Mouse (Mus musculus): ENCODE measurements at regions not wholly inside any gene's neighbourhood (a gene's known extent, or its start where the extent isn't known, plus 50 kb on each side); places are given as distances from the start of the nearest gene placed in this dataset.
A peak's percentile ranks its signal among the peaks of the same experiment; 100 is the strongest.

GRCm38 (mm10) chr16:85677027-85677426, 123.8 kb upstream of the Cyyr1 start:
- H3K9me3 ChIP-seq, result no peaks in the 10 kb centered on the region
- H3K9ac ChIP-seq, result no peak overlapping the region
- peak; percentile 73; the same call in 1 of the 2 replicates for ATAC-seq (ENCODE audit: borderline replicate concordance, extremely low read depth, low FRiP score, low TSS enrichment)
- H3K4me1 ChIP-seq, result peaks cover 13% of the 10 kb centered on the region; the same call in 1 of the 2 replicates
- H3K4me2 ChIP-seq, result no peak overlapping the region; the same call in 1 of the 2 replicates
- no peak overlapping the region for H3K27ac ChIP-seq
- H3K27me3 ChIP-seq, result no peaks in the 10 kb centered on the region
- H3K36me3 ChIP-seq, result no peaks in the 10 kb centered on the region
- WGBS, result 23% methylated on average over 9 of the region's 9 CpGs
- H3K4me3 ChIP-seq, result no peak overlapping the region

GRCm38 (mm10) chr16:85668767-85669166, 115.6 kb upstream of the Cyyr1 start:
- ATAC-seq (ENCODE audit: borderline replicate concordance, extremely low read depth, low FRiP score, low TSS enrichment), result no peak
- no peak overlapping the region for H3K4me3 ChIP-seq
- 79% methylated on average over 5 of the region's 5 CpGs for WGBS
- no peak overlapping the region for H3K27ac ChIP-seq
- H3K9ac ChIP-seq, result no peak overlapping the region
- H3K27me3 ChIP-seq, result no peaks in the 10 kb centered on the region
- no peaks in the 10 kb centered on the region for H3K9me3 ChIP-seq
- no peak overlapping the region for H3K4me2 ChIP-seq
- no peaks in the 10 kb centered on the region for H3K4me1 ChIP-seq
- no peaks in the 10 kb centered on the region for H3K36me3 ChIP-seq

DNA sequence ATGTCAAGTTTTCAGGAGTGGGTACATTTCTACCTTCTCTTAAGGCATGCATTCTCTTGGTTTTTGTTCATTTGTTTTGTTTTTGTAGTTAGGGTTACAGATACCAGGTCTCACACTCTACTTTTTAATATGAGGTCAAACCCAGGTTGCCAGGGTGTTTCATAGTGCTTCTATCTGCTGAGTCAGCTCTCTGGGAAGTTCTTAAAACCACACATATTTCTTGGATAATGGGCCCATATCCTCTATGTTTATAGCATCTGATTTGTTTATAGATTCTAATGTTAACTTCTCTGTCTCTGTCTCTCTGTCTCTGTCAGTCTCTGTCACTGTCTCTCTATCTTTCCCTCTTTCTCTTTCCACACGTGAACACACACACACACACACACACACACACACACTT, 114.6 kb upstream of the Cyyr1 start:
- no peak overlapping the region for H3K27ac ChIP-seq
- ATAC-seq (ENCODE audit: borderline replicate concordance, extremely low read depth, low FRiP score, low TSS enrichment), result no peak
- no peak overlapping the region for H3K9ac ChIP-seq
- H3K4me2 ChIP-seq, result no peak overlapping the region
- no peaks in the 10 kb centered on the region for H3K36me3 ChIP-seq
- WGBS, result 64% methylated on average over 1 of the region's 1 CpGs
- H3K4me1 ChIP-seq, result no peaks in the 10 kb centered on the region
- H3K27me3 ChIP-seq, result no peaks in the 10 kb centered on the region
- H3K9me3 ChIP-seq, result no peaks in the 10 kb centered on the region
- H3K4me3 ChIP-seq, result no peak overlapping the region

GRCm38 (mm10) chr16:85649516-85649915, 96.3 kb upstream of the Cyyr1 start:
- H3K9me3 ChIP-seq, result no peaks in the 10 kb centered on the region
- H3K36me3 ChIP-seq, result no peaks in the 10 kb centered on the region
- no peak for ATAC-seq (ENCODE audit: borderline replicate concordance, extremely low read depth, low FRiP score, low TSS enrichment)
- WGBS, result 90% methylated on average over 1 of the region's 1 CpGs
- no peaks in the 10 kb centered on the region for H3K27me3 ChIP-seq
- H3K27ac ChIP-seq, result no peak overlapping the region
- no peak overlapping the region for H3K9ac ChIP-seq
- no peak overlapping the region for H3K4me3 ChIP-seq
- H3K4me2 ChIP-seq, result no peak overlapping the region
- H3K4me1 ChIP-seq, result no peaks in the 10 kb centered on the region

DNA sequence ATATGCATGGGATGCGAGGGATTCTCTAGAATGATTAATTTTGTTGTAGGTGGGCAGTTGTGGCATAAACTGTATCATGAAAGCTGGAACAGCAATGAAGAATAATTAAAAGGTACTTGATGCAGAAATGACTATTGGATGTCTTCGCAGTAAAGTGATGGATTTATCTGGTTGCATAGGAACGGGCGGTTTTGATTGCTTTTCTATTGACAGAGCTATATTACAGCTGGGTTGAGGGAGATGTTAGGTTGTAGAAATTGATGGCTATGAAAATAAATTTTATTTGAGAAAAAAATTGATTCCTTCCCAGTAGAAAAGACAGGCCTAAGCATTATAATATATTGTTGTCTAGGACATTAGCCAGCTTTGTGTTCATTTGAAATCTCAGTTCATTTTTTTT, 87.8 kb upstream of the Cyyr1 start:
- Histone ChIP-seq H3K27ac (no peak overlapping the region), H3K4me3 (no peak overlapping the region), H3K4me2 (no peak overlapping the region), H3K36me3 (no peaks in the 10 kb centered on the region), H3K9me3 (no peaks in the 10 kb centered on the region), H3K27me3 (no peaks in the 10 kb centered on the region), H3K9ac (no peak overlapping the region), H3K4me1 (no peaks in the 10 kb centered on the region)
- no peak for ATAC-seq (ENCODE audit: borderline replicate concordance, extremely low read depth, low FRiP score, low TSS enrichment)
- WGBS, result 83% methylated on average over 4 of the region's 4 CpGs

DNA sequence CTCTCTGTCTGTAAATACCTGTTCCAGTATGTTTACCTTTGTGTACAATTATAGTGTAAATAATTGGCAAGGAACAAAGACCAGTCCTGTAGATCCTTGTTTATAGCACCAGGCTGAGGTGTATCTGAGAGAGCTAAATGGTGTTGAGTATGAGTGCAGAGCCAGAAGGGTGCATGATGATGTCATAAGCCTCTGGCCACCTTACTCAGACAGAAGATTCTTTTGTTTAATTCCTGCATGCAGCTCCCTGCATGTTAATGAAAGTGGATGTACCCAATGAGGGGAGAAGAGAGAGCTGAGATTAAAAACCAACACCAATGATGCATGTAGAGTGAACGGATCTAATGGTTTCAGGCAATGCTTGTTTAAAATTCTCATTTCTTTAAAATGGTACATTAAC, 83.9 kb upstream of the Cyyr1 start:
- Histone ChIP-seq H3K36me3 (no peaks in the 10 kb centered on the region), H3K9ac (no peak overlapping the region), H3K9me3 (no peaks in the 10 kb centered on the region), H3K4me1 (no peaks in the 10 kb centered on the region), H3K27me3 (no peaks in the 10 kb centered on the region), H3K4me2 (no peak overlapping the region), H3K4me3 (no peak overlapping the region), H3K27ac (no peak overlapping the region)
- 87% methylated on average over 1 of the region's 1 CpGs for WGBS
- no peak for ATAC-seq (ENCODE audit: borderline replicate concordance, extremely low read depth, low FRiP score, low TSS enrichment)

- Histone ChIP-seq H3K27me3 (no peaks in the 10 kb centered on the region), H3K9me3 (no peaks in the 10 kb centered on the region), H3K4me1 (no peaks in the 10 kb centered on the region), H3K27ac (no peak overlapping the region), H3K9ac (no peak overlapping the region), H3K36me3 (no peaks in the 10 kb centered on the region), H3K4me2 (no peak overlapping the region), H3K4me3 (no peak overlapping the region)
- WGBS, result 68% methylated on average over 3 of the region's 3 CpGs
- ATAC-seq (ENCODE audit: borderline replicate concordance, extremely low read depth, low FRiP score, low TSS enrichment), result no peak
Observed at GRCm38 (mm10) chr16:85629738-85630137, 76.5 kb upstream of the Cyyr1 start.

- ATAC-seq (ENCODE audit: borderline replicate concordance, extremely low read depth, low FRiP score, low TSS enrichment), result no peak
- no peak overlapping the region for H3K4me3 ChIP-seq
- H3K9ac ChIP-seq, result no peak overlapping the region
- H3K36me3 ChIP-seq, result no peaks in the 10 kb centered on the region
- H3K27ac ChIP-seq, result no peak overlapping the region
- no peaks in the 10 kb centered on the region for H3K27me3 ChIP-seq
- H3K4me1 ChIP-seq, result no peaks in the 10 kb centered on the region
- H3K9me3 ChIP-seq, result no peaks in the 10 kb centered on the region
- 73% methylated on average over 8 of the region's 8 CpGs for WGBS
- H3K4me2 ChIP-seq, result no peak overlapping the region
Observed at GRCm38 (mm10) chr16:85624505-85624904, 71.3 kb upstream of the Cyyr1 start.

- H3K36me3 ChIP-seq, result no peaks in the 10 kb centered on the region
- 75% methylated on average over 2 of the region's 2 CpGs for WGBS
- H3K27ac ChIP-seq, result no peak overlapping the region
- ATAC-seq (ENCODE audit: borderline replicate concordance, extremely low read depth, low FRiP score, low TSS enrichment), result no peak
- H3K9ac ChIP-seq, result no peak overlapping the region
- H3K27me3 ChIP-seq, result no peaks in the 10 kb centered on the region
- no peaks in the 10 kb centered on the region for H3K4me1 ChIP-seq
- no peak overlapping the region for H3K4me2 ChIP-seq
- no peak overlapping the region for H3K4me3 ChIP-seq
- H3K9me3 ChIP-seq, result no peaks in the 10 kb centered on the region
Observed at GRCm38 (mm10) chr16:85604089-85604488, 50.9 kb upstream of the Cyyr1 start.
